Mouse (Mus musculus): Measurements from ENCODE around the gene Adm2.

Adm2 gene

DNA sequence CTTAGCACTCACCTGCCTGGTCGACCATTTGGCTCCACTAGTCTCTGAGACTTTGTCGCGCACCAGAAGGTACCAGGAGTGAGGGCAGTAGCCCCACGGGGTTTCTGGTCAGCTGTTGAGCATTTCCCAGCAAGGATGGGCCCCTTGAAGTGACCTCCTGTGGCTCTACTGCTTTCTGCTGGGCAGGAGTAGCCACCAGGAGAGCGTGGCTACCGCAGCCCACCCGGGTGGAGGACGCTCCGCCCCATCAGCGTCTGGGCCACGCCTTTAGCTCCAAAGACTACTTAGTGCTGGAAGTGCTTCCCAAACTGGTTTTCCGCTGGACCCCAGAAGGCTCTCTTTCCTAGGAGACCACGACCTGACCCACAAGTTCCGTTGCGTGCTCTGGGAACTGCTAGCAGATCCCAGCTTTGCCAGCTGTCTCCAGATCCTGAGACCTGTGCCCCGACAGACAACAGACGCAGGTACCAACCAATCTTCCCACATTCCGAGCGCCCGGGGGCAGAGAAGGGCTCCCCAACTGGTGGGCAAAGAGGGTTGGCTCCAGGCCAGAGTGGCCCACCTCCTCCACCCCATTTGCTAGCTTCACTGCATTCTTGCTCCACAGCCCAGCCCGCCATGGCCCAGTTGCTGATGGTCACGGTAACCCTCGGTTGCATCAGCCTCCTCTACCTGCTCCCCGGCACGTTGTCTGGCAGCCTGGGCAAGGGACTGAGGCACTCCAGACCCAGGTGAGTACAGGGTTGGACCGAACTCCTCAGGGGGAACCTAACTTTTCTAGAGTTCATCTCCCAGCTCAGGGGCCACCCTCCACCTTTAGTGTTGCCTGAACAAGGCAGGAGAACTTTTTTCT lies at the start of gene Adm2:
Gene Adm2 (plus strand): TSS at position 51 of the 853 bp plus-strand sequence.
- DNase-seq (ENCODE audit: low spot score): no peak

- DNase-seq (ENCODE audit: low spot score): no peak
These were observed 47.0 kb upstream of the Adm2 start for GRCm38 (mm10) chr15:89275497-89275896.

- DNase-seq (ENCODE audit: low spot score): no peak
These were observed 45.2 kb upstream of the Adm2 start for GRCm38 (mm10) chr15:89277366-89277765.

- DNase-seq (ENCODE audit: low spot score): no peak
These were observed 40.0 kb upstream of the Adm2 start for GRCm38 (mm10) chr15:89282546-89282945.

DNA sequence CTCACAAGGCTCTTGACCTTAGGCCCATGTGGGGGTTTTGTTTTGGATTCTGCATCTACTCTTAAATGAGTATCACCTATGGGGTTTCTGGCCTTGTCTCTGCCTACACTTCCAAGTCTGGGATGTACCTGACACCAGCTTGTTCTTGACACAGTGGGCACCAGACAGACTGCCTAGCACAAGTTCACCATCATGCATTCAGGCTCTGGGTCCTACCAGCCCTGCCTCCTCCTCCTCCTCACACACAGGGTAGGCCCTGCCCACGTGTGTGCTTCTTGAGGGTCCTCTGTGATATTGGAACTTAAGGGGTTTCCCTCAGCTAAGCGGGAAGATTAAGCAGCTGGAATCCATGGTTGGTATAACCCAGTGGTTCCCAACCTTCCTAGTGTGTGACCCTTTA lies 38.4 kb upstream of the Adm2 start:
- DNase-seq (ENCODE audit: low spot score): no peak

DNA sequence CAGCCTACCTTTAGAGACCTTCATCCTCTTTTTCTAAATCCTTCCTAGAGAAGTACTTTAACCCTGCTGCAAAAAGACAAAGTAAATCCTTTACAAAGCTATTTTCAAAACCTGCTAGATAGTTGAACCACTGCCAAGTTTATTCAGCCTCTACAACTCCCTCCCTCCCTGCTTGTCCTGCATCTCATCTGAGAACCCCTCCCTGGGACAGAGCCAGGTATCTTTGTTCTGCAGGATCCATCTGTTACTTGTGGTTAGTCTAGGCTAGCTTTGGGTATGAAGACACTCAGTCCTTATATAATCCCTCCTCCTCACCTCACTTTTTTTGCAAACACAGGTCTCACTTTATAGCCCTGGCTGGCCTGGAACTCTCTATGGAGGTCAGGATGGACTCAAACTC lies 37.5 kb upstream of the Adm2 start:
- DNase-seq (ENCODE audit: low spot score): no peak

DNA sequence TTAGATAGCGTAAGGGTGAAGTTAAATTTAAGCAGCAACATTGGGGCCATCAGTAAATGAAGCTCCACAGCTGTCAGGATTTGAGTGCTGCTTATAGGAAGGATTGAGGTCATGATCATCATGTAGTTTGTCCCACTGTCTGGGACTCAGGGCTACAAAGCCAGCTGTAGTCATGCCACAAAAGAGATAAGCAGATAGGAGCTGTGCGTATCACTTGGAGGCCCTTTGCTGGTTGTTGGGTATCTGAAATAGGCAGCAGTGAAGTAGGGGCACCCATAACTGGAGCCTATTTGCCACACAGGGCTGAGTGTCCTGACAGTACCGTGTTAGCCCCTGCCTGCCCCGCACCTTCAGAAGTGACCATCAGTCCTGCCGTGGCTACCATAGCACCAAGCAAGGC lies 37.0 kb upstream of the Adm2 start:
- no peak for DNase-seq (ENCODE audit: low spot score)

DNA sequence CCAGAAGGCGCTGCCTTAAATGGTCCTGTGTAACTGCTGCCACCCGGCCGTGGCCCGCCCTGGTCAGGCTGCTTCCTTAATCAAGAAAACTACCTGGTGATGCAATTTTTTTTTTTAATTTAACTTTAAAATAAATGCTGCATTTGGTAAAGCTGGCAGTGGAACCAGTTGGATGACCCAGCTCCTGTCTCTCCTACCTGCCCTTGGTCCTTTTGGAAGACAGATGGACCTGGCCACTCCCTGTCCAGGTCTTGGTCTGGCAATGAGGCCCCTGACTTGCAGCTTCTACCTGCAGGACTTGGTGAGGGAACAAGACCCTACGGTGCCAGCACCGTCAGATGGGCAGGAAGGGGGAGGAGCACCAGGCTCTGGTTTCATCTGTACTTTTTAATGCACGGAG lies 36.4 kb upstream of the Adm2 start:
- DNase-seq (ENCODE audit: low spot score): no peak

- DNase-seq (ENCODE audit: low spot score): no peak
These were observed 35.9 kb upstream of the Adm2 start for GRCm38 (mm10) chr15:89286582-89286981.

- DNase-seq (ENCODE audit: low spot score): no peak
These were observed 34.2 kb upstream of the Adm2 start for GRCm38 (mm10) chr15:89288227-89288767.

DNA sequence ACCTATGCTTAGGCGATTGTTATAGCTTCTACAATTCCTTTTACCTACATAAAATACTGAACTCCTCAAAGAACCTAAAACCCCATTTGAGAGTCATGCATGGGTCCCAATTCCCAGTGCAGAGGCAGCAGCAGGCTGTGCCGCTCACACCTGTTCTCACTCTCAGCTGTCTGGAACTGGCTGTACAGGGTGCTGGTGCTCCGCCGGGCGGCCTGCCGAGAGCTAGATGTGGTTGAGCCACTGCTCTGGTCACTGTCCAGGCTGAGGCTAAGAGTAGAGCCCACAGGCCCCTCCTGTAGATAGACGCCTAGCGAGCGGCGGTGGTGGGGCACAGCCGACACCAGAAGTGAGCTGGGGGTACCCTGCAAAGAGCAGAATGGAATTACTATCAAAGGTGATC lies 33.1 kb upstream of the Adm2 start:
- DNase-seq (ENCODE audit: low spot score): no peak

DNA sequence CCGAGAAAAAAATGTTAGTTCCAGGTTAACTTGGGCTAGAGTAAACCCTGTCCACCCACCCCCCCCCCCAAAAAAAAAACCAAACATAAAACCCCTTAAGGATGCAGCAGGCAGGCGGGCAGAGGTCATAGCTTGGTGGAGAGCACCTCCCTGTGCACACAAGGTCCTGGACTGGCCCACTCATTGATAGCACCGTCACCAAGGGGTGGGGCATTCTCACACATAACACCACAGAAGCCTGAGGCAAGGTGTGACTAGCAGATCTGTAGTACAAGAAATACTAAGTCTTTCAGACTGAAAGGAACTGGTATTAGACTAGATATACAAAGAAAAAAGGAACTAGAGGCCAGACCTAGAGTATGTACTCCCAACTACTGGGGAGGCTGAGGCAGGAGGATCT lies 31.0 kb upstream of the Adm2 start:
- DNase-seq (ENCODE audit: low spot score): no peak

DNA sequence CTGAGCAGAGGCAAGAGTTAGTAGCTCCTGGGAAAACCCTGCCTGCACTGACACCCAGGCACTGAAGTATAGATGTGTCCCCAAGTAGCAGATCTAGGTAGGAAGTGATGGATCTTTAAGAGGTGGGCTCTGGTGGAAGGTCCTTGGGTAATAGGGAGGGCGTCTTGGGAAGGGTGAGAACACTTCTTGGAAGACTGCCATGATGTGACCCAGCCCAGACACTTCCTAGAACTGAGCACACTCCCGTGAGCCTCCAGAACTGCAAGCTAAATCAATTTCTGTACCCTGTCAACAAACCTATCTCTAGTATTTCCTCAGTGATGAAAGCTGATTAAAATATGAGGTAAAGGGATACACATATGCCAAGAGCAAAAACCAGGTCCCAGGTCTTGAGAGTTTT lies 29.7 kb upstream of the Adm2 start:
- DNase-seq (ENCODE audit: low spot score): no peak

- no peak for DNase-seq (ENCODE audit: low spot score)
These were observed 28.7 kb upstream of the Adm2 start for GRCm38 (mm10) chr15:89293778-89294177.

DNA sequence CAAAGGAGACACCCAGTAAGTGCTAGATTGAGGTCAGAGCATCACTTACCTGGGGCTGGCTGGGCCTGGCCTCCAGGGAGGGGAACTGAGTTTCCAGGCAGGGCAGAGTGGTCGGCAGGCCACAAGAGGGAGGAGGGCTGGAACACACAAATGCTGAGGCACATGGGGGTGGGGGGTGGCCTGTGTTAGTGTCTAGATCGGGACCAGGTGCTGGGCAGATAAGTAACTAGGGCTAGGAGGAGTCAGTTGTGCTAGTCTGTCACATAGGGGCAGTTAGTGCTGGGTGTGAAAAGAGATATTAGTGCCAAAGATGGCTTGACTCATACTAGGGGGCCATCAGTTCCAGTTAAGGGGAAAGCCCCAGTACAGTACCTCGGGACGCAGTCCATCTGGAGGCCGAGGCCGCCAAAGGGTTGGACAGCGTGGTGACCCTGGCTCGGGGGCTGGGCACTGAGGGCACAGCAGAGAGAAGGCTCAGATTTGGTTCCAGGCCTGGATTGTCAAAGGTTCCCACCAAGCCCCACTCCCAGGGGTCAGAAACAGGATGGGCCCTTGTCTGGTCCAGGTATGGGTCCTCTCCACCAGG lies 26.8 kb upstream of the Adm2 start:
- no peak for DNase-seq (ENCODE audit: low spot score)

DNA sequence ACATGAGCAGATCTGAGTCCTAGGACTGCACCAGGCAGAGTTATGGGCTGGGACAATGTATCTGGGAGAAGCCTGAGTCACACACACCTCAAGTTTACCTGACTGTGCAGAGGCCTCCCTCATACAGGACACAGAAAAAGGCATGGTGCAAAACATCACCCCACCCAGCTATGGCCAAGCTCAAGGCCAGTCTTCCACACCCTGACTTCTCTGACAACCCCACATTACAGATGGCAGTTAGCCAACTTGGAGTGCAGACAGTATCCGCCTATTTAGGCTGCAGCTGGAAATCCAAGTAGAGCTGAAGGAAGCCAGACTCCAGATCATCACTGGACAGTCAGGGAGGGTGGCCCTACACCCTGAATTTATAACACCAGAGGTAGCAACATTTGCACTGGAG lies 26.1 kb upstream of the Adm2 start:
- no peak for DNase-seq (ENCODE audit: low spot score)

DNA sequence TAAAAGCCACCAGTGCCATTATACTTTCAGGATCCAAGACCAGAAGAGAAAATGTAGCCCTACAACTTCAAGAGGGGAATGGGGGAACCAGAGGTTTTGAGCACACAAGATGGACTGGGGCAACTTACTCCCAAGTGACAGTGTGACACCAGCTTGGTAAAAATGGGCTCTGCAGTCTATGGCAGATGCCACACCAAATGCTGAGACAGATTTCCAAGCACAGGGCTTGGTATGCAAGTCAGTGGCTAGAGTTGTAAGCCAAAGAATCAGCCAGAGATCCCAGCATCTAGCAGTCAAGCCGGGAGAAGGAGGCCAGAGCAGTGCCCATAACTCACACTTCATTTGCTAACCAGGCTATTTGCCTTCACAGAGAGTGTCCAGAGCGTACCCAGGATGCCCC lies 24.8 kb upstream of the Adm2 start:
- DNase-seq (ENCODE audit: low spot score): no peak

DNA sequence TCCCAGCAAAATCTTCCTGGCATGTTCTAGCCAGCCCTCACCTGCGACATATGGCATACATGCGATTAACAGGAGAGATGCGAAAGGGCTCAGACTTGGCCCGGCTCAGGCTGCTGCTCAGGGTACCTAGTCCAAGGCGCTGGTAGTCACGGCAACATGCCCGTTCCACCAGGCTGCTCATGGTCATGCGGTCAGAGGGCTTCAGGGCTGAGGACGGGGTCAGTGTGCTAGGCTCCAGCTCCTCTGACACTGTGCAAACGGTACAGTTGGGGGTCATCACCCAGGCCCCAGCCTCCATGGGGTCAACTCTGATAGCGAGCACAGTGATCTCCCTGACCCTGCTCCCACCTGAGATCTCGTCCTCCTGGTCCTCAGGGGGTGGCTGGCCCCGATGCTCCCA lies 22.3 kb upstream of the Adm2 start:
- DNase-seq (ENCODE audit: low spot score): no peak

GRCm38 (mm10) chr15:89300600-89300999 lies 21.9 kb upstream of the Adm2 start:
- DNase-seq (ENCODE audit: low spot score): no peak

DNA sequence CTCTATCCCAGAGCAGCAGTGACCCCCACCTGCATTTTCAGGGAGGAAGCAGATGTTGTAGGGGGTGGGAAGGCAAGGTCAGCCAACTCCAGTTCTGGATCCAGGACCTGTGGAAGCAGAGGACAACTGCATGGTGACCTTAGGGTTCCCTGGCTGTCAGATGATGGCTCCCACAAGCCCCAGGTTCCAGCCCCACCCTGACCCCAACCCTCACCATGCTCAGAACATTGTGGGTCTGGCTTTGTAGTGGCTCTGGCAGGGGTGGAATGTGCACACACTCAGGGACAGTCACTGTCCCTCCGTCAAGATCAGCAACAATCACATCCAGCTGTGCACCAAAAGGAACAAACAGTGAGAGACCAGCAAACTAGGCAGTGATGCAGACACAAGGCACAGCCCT lies 16.6 kb upstream of the Adm2 start:
- no peak for DNase-seq (ENCODE audit: low spot score)

DNA sequence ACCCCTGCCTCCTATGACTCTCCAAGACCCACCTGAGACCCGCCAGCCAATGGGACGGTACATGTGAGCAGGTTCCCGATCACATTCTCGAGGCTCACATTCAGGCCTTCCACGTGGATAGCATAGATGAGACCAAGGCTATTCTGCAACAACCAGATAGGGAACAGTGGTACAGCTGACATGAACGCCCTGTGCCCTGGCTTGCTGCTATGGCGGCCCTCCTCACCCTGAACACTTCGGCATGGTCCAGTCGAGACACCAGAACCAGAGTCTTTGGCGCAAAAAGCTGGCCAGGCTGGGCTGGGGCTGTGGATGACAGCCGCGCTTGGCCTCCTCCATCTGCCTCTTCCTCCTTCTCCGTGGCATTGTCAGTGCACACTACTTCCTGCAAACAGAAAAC lies 15.1 kb upstream of the Adm2 start:
- no peak for DNase-seq (ENCODE audit: low spot score)

DNA sequence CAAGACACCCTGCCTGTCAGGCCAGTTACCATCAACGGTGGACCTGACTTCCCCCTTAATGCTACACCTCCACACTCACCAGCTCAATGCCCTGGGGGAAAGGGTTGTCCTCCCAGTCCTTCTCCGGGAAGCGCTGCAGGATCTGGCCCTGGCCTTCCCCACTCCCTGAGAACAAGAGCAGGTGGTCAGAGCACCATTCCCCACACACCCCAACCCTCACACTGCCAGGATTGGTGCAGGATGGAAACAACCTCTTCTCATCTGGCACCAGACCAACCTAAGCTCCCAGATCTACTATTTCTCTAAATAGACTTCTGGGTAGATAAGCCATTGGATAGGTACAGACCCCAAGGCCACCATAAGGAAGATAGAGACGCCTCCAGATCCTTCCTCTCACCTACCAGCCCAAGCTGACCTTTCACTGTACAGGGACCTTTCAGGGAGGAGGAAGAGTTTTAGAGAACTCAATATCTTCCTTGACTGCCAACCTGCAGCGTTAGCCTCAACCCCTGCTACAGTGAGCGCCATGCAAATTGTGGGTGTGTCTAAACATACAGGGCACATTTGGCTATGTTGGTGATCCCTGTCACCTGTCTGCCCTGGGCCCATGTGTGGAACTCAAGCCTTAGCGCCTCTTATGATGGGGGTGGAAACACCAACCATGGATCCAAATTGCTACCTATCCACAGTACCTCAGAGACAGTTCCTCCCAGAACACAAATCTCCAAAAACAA lies 13.9 kb upstream of the Adm2 start:
- no peak for DNase-seq (ENCODE audit: low spot score)

GRCm38 (mm10) chr15:89309962-89310498 lies 12.5 kb upstream of the Adm2 start:
- peak; percentile 73 for DNase-seq (ENCODE audit: low spot score)

Measured in left cerebral cortex, adult 11 months (tissue).